Mouse (Mus musculus): Measurements from ENCODE around the gene Lrrc43. TPM values are rescaled to one million over a fixed set of nuclear protein-coding genes. Genes with fewer than 3 reads are reported as not detected.
A peak's percentile ranks its signal among the peaks of the same experiment; 100 is the strongest.

Gene Lrrc43
- polyA plus RNA-seq, 1 experiment = not detected

DNA sequence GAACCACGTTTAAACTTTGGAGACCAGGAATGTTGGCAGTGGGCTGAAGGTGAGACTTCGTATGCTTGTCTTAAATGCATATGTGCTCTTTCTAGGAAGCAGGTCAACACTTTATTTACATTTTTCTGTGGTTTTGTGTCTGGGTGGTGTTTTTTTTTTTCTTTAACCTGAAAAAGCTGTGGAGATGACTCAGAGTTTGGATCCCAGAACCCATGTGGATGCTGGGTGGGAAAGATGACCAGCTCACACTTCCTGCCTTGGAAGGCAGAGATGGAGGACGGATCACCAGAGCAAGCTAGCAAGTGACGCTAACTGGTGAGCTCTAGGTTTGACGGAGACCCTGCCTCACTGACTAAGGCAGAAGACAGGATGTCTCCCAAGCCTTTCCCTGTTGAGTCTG, 25.8 kb downstream of the Lrrc43 start:
- WGBS = 87% methylated on average over 5 of the region's 5 CpGs
- DNase-seq = no peak
- Histone ChIP-seq H3K4me3 (ENCODE audit: insufficient read depth, low read depth, low read length) (no peak overlapping the region), H3K27me3 (replicated peaks; ENCODE audit: control insufficient read depth, insufficient read depth, low read length) (no peaks in the 10 kb centered on the region), H3K4me1 (ENCODE audit: control insufficient read depth, insufficient read depth, low read length) (no peaks in the 10 kb centered on the region), H3K36me3 (ENCODE audit: control insufficient read depth, insufficient read depth, low read length) (no peaks in the 10 kb centered on the region), H3K27ac (ENCODE audit: insufficient read depth, low read depth, low read length) (no peak overlapping the region)
- no peak for TF ChIP-seq POLR2A (IDR thresholded peaks at IDR 0.05; ENCODE audit: low read depth, low read length)
- TF ChIP-seq CTCF (conservative IDR thresholded peaks at IDR 0.05; ENCODE audit: insufficient read depth, insufficient read length, low read depth, low read length) = no peak

GRCm38 (mm10) chr5:123520666-123521065, 31.6 kb downstream of the Lrrc43 start:
- TF ChIP-seq CTCF (conservative IDR thresholded peaks at IDR 0.05; ENCODE audit: insufficient read depth, insufficient read length, low read depth, low read length) (no peak), POLR2A (IDR thresholded peaks at IDR 0.05; ENCODE audit: low read depth, low read length) (no peak)
- H3K27me3 ChIP-seq (replicated peaks; ENCODE audit: control insufficient read depth, insufficient read depth, low read length) = no peaks in the 10 kb centered on the region
- H3K36me3 ChIP-seq (ENCODE audit: control insufficient read depth, insufficient read depth, low read length) = no peaks in the 10 kb centered on the region
- no peak overlapping the region for H3K27ac ChIP-seq (ENCODE audit: insufficient read depth, low read depth, low read length)
- no peak for DNase-seq
- H3K4me1 ChIP-seq (ENCODE audit: control insufficient read depth, insufficient read depth, low read length) = no peaks in the 10 kb centered on the region
- no peak overlapping the region for H3K4me3 ChIP-seq (ENCODE audit: insufficient read depth, low read depth, low read length)
- 75% methylated on average over 9 of the region's 9 CpGs for WGBS

- Histone ChIP-seq H3K4me1 (ENCODE audit: control insufficient read depth, insufficient read depth, low read length) (no peaks in the 10 kb centered on the region), H3K27me3 (replicated peaks; ENCODE audit: control insufficient read depth, insufficient read depth, low read length) (no peaks in the 10 kb centered on the region), H3K27ac (ENCODE audit: insufficient read depth, low read depth, low read length) (no peak overlapping the region), H3K4me3 (ENCODE audit: insufficient read depth, low read depth, low read length) (no peak overlapping the region), H3K36me3 (ENCODE audit: control insufficient read depth, insufficient read depth, low read length) (no peaks in the 10 kb centered on the region)
- WGBS = 92% methylated on average over 1 of the region's 1 CpGs
- TF ChIP-seq CTCF (conservative IDR thresholded peaks at IDR 0.05; ENCODE audit: insufficient read depth, insufficient read length, low read depth, low read length) (no peak), POLR2A (IDR thresholded peaks at IDR 0.05; ENCODE audit: low read depth, low read length) (no peak)
- no peak for DNase-seq
These were observed 32.5 kb downstream of the Lrrc43 start for GRCm38 (mm10) chr5:123521621-123522020.

DNA sequence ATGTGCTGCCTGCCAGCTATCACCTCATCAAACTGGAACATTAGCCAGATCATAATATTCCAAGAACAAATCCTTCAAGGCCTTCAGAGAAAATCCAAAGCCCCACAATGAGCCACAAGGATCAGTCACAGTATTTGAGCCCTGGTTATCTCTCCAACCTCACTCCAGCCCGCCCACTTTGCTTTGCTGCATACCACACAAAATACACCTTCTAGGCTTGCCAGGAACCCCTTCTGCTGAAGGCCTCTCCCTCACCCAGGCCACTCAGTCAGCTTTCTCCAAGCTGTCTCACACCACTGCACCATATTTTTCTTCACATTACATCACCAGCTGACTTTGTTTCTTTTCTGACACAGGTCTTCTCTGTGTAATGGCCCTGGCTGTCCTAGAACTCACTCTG, 33.1 kb downstream of the Lrrc43 start:
- no peaks in the 10 kb centered on the region for H3K27me3 ChIP-seq (replicated peaks; ENCODE audit: control insufficient read depth, insufficient read depth, low read length)
- TF ChIP-seq CTCF (conservative IDR thresholded peaks at IDR 0.05; ENCODE audit: insufficient read depth, insufficient read length, low read depth, low read length) (no peak), POLR2A (IDR thresholded peaks at IDR 0.05; ENCODE audit: low read depth, low read length) (no peak)
- no peak overlapping the region for H3K4me3 ChIP-seq (ENCODE audit: insufficient read depth, low read depth, low read length)
- H3K36me3 ChIP-seq (ENCODE audit: control insufficient read depth, insufficient read depth, low read length) = no peaks in the 10 kb centered on the region
- 91% methylated on average over 1 of the region's 1 CpGs for WGBS
- DNase-seq = no peak
- H3K27ac ChIP-seq (ENCODE audit: insufficient read depth, low read depth, low read length) = no peak overlapping the region
- H3K4me1 ChIP-seq (ENCODE audit: control insufficient read depth, insufficient read depth, low read length) = no peaks in the 10 kb centered on the region

DNA sequence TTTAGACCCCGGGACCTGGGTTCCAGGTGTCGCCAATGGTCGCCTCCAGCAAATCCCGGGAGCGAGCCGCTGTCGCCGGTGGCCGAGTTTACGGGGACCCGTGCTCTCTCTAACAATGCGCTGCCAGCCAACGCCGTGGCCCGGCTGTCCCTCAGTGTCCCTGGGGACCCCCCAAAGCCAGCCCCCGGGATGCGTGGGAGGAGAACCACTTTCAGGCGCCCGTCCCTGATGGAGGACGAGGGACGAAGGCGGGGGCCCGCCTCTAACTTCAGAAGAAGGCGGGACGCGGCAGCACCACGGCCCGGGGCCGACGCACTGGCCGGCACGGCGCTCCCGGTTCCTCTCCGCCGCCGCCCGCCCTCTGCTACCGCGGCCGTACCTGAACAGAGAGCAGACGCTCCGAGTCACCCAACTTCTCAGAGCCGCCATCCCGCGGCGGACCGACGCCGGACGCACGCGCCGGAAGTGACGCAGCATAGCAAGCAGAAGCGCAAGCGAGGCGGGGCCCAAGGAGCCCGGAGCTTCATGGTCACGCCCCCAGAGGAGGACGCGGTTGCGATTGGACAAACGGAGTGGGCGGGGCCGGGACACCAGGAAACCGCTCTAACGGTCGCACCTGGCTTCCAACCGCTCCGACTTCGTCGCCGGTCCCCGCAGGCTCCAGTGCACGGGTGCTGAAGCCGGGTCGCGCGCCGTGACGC, 34.7 kb downstream of the Lrrc43 start, which contains the start of gene Diablo:
Diablo (minus strand) TSS at position 485 of the 701 bp plus-strand sequence.
- peak; percentile 86 for TF ChIP-seq POLR2A (IDR thresholded peaks at IDR 0.05; ENCODE audit: low read depth, low read length)
- no peak for TF ChIP-seq CTCF (conservative IDR thresholded peaks at IDR 0.05; ENCODE audit: insufficient read depth, insufficient read length, low read depth, low read length)
- Histone ChIP-seq H3K4me1 (ENCODE audit: control insufficient read depth, insufficient read depth, low read length) (no peaks in the 10 kb centered on the region), H3K27me3 (replicated peaks; ENCODE audit: control insufficient read depth, insufficient read depth, low read length) (no peaks in the 10 kb centered on the region), H3K36me3 (ENCODE audit: control insufficient read depth, insufficient read depth, low read length) (no peaks in the 10 kb centered on the region), H3K27ac (ENCODE audit: insufficient read depth, low read depth, low read length) (peak within 1 kb of the TSS; percentile 20; the same call in 1 of the 2 replicates), H3K4me3 (ENCODE audit: insufficient read depth, low read depth, low read length) (peak within 1 kb of the TSS; percentile 86)
- under 1% methylated on average over 82 of the region's 82 CpGs for WGBS
- peak; percentile 99 for DNase-seq

DNA sequence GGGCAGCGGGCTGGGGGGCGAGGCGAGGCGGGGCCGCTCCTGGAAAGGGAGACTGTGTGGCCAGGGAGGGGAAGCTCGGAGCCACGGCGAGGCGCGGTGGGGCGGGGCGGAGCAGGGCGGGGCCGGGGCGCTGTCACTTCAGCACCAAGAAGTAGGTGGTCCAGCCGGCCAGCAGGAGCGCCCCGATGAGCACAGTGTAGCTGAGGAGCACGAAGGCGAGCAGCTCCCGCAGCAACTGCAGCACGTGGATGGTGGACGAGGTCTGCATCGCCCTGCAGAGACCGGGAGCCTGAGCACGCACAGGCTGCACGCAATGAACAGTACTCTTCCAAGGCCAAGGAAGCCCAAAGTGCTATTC, 35.3 kb downstream of the Lrrc43 start:
- Histone ChIP-seq H3K4me1 (ENCODE audit: control insufficient read depth, insufficient read depth, low read length) (no peaks in the 10 kb centered on the region), H3K27me3 (replicated peaks; ENCODE audit: control insufficient read depth, insufficient read depth, low read length) (no peaks in the 10 kb centered on the region), H3K27ac (ENCODE audit: insufficient read depth, low read depth, low read length) (no peak overlapping the region), H3K4me3 (ENCODE audit: insufficient read depth, low read depth, low read length) (peak overlapping the region; percentile 86), H3K36me3 (ENCODE audit: control insufficient read depth, insufficient read depth, low read length) (no peaks in the 10 kb centered on the region)
- DNase-seq = no peak
- WGBS = 2% methylated on average over 26 of the region's 27 CpGs
- no peak for TF ChIP-seq POLR2A (IDR thresholded peaks at IDR 0.05; ENCODE audit: low read depth, low read length)

DNA sequence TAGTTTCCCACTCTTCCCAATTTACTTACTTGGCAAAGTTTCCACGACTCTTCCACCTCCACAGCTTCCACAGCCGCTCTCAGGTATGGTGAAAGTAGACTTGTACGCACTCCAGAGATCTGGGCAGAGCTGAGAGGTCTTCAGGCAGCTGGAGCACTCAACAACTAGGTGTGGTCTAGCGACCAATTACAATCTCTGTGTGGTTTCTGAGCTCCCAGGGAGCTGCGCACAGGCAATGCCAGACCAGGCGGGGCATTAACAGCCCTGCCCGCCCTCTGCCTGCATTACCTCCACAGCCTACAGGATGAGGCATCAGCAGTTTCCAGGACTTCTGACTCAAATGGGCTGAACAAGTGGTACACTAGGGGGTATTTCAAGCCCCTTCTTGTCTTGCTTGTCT, 36.2 kb downstream of the Lrrc43 start, which contains the start of gene Gm49027:
Gm49027 (minus strand) TSS at position 208 of the 400 bp plus-strand sequence.
- Histone ChIP-seq H3K36me3 (ENCODE audit: control insufficient read depth, insufficient read depth, low read length) (no peaks in the 10 kb centered on the region), H3K4me1 (ENCODE audit: control insufficient read depth, insufficient read depth, low read length) (no peaks in the 10 kb centered on the region), H3K4me3 (ENCODE audit: insufficient read depth, low read depth, low read length) (peak within 1 kb of the TSS; percentile 86), H3K27me3 (replicated peaks; ENCODE audit: control insufficient read depth, insufficient read depth, low read length) (no peaks in the 10 kb centered on the region), H3K27ac (ENCODE audit: insufficient read depth, low read depth, low read length) (no peak within 1 kb of the TSS)
- TF ChIP-seq CTCF (conservative IDR thresholded peaks at IDR 0.05; ENCODE audit: insufficient read depth, insufficient read length, low read depth, low read length) = no peak
- WGBS = 92% methylated on average over 7 of the region's 7 CpGs
- no peak for DNase-seq

Data from kidney, adult 2 months (tissue).